Mouse (Mus musculus): ENCODE measurements around the gene B4galt7. TPM values are rescaled to one million over a fixed set of nuclear protein-coding genes. Genes with fewer than 3 reads are reported as not detected.

The B4galt7 gene
- 1.4 TPM for polyA plus RNA-seq (2014; fragmentation: Illumina TruSeq; extraction: RNeasy Lipid Tissue Mini Kit (QIAGEN cat#74804); ENCODE audit: low replicate concordance)

DNA sequence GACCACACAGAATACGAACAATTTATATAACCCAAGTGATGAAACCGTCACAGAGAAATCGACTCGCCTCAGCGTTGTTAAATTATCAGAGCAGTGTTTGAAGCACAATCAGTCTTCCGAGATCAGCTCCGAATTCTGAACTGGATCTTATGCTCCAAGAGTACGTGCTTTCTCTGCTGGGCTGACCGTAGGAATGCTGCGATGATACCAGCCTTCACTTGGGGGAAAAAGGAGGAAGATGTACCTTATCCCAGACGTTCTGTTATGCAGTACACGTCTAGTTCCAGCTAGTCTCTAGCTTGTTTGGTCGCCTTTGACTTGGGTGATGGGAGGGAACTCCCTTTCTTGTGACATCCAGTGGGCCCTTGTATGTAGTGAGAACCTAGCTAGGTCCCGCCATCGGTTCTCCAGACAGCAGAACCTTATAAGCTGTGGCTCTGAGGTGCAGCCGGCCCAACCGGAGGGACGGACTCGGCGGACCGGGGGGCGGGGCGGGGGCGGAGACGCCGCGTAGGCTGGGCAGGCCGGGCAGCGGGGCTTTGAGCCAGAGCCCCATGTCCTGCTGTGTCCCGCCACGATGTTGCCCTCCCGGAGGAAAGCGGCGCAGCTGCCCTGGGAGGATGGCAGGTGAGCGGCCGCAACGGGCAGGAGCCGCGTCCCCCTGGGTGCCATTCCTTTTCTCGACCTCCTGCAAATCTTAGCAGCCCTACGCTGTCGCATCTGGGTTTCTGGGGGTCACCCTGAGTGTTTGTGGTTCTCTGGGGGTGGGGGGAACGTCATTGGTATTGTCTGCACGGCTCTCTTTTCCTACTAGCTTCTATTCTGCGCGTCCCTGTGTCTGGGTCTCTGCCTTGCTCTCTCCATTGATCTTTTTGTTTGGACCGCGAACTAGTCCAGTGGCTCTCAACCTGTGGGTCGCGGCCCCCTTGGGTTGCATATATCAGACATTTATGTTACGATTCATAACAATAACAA lies at the start of gene B4galt7:
TSS of gene B4galt7 (plus strand) at position 331 of the 975 bp plus-strand sequence.

DNA sequence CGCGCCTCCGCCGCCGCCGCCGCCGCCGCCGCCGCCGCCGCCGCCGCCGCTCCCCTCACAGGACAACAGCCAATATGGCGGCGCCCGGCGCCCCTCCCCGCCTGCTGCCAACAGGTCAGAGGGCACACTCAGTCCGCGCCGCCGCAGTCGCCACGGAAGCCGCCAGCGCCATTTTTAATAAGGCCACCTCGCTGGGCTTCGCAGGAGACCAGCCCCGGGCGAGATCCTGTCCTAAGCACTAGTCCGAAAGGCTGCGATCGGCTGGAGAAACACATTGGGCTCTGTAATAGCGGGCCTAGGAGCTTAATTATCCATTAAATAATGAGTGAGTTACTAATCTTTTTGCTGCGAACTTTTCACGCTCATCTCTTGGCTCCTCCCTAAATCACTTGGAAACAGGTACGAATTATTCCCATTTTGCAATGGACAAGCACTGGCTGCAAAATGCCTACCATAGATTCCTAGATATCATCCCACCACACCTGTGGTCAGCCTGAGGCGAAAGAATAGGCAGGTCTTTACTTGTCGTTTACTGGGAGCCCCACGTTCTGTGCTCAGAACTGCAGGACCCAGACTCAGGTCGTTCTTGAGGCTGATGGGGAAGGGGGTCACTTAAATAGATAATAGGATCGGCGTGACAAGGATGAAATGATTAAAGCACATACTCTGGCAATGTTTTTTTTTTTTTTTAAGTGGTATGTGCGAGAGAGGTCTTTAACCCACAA lies 28.5 kb upstream of the B4galt7 start, which contains the start of gene Fam193b:
TSS of gene Fam193b (minus strand) at position 94 of the 725 bp plus-strand sequence.

DNA sequence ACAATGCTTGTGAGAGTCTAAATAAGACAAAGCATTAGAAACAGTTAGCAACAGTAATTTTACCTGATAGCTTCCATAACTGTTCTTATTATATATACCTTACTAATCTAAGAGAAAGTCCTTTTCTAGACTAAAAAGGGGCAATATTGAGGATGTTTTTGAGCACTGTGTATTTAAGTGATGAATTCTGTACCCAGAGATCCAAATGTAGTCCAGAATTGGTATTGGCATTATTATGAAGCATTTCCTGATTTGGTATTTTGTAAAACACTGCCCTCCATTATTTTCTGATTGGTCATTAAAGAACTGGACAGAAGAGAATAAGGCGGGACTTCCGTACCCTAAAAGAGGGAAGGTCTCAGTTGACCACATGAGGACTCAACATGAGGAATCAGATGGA lies 26.3 kb upstream of the B4galt7 start, which contains the start of gene Tmed9:
TSS of gene Tmed9 (plus strand) at position 301 of the 400 bp plus-strand sequence.

DNA sequence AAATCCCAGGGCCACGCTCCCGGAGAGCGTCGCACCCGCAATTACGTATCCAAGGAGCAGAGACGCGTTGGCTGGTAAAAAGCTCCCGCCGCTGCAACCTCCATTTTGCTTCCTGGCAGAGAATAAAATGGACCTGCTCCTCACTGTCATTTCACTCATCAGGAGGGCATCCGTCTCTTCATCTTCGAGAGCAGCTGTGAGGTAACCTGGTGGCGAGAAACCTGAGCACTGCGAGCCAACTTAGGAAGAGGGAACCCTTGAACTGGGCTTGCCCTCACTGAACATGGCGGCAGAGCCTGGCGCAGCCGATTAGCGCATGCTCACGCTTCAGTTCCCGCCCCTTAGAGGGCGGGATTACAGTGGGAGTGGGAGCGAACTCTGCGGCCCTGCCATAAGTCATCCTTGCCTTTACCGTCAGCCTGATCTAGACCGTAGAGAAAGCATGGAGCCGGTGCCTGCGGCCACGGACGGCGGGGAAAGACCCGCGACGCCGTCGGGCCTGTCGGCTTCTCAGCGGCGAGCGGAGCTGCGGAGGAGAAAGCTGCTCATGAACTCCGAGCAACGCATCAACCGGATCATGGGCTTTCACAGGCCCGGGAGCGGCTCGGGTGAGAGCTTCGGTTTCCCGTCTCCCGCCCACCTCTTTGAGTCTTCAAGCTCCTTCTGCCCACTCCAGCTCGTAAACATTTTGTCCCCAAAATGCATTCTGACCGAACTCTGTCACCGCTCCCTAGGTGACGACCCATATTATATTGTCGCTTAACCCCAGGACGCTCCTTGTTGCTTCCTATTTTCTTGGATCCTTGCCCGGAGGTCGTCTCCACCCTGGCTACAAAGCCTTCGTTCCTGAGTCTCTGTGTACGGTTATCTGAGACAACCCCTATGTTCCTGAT lies 23.2 kb downstream of the B4galt7 start, which contains the start of gene Caml:
TSS of gene Caml (plus strand) at position 357 of the 893 bp plus-strand sequence.

DNA sequence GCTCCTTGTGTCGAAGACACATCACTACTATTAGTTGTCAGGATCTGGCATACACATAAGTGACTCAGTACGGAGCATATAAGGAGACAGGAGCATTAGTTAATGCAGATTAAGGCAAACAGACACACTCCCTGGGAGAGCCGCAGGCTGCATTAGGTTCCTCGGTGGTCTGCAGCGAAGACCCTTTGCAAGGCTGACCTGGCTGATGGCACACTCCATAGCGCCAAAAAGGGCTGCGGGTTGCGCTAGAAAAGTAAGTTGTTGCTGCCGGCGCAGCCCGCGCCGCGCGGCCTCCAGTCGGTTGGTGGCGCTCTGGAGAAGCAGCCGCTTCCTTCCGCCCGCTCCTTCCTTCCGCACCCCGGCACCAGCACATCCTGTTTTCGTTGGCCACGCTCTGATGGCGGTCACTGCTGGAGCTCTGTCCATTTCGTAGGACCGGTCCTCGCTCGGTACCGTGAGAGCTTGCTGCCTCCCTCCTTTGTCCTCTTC lies 35.0 kb downstream of the B4galt7 start, which contains the start of gene Ddx46:
TSS of gene Ddx46 (plus strand) at position 389 of the 489 bp plus-strand sequence.

Other genes starting within 250 kb of the B4galt7 start
- gene Lman2, start 237.1 kb upstream of the B4galt7 start, polyA plus RNA-seq (2014; fragmentation: Illumina TruSeq; extraction: RNeasy Lipid Tissue Mini Kit (QIAGEN cat#74804); ENCODE audit: low replicate concordance) = 30.2 TPM
- not detected for gene Rgs14, start 230.2 kb upstream of the B4galt7 start, polyA plus RNA-seq (2014; fragmentation: Illumina TruSeq; extraction: RNeasy Lipid Tissue Mini Kit (QIAGEN cat#74804); ENCODE audit: low replicate concordance)
- not detected for gene Slc34a1, start 201.7 kb upstream of the B4galt7 start, polyA plus RNA-seq (2014; fragmentation: Illumina TruSeq; extraction: RNeasy Lipid Tissue Mini Kit (QIAGEN cat#74804); ENCODE audit: low replicate concordance)
- not detected for gene Pfn3, start 184.7 kb upstream of the B4galt7 start, polyA plus RNA-seq (2014; fragmentation: Illumina TruSeq; extraction: RNeasy Lipid Tissue Mini Kit (QIAGEN cat#74804); ENCODE audit: low replicate concordance)
- gene F12, start 173.1 kb upstream of the B4galt7 start, polyA plus RNA-seq (2014; fragmentation: Illumina TruSeq; extraction: RNeasy Lipid Tissue Mini Kit (QIAGEN cat#74804); ENCODE audit: low replicate concordance) = not detected
- gene Grk6, start 154.8 kb upstream of the B4galt7 start, polyA plus RNA-seq (2014; fragmentation: Illumina TruSeq; extraction: RNeasy Lipid Tissue Mini Kit (QIAGEN cat#74804); ENCODE audit: low replicate concordance) = 3.2 TPM
- gene Prr7, start 135.6 kb upstream of the B4galt7 start, polyA plus RNA-seq (2014; fragmentation: Illumina TruSeq; extraction: RNeasy Lipid Tissue Mini Kit (QIAGEN cat#74804); ENCODE audit: low replicate concordance) = not detected
- gene Dbn1, start 111.8 kb upstream of the B4galt7 start, polyA plus RNA-seq (2014; fragmentation: Illumina TruSeq; extraction: RNeasy Lipid Tissue Mini Kit (QIAGEN cat#74804); ENCODE audit: low replicate concordance) = 0.26 TPM
- gene Pdlim7, start 86.2 kb upstream of the B4galt7 start, polyA plus RNA-seq (2014; fragmentation: Illumina TruSeq; extraction: RNeasy Lipid Tissue Mini Kit (QIAGEN cat#74804); ENCODE audit: low replicate concordance) = 0.26 TPM
- gene Dok3, start 70.6 kb upstream of the B4galt7 start, polyA plus RNA-seq (2014; fragmentation: Illumina TruSeq; extraction: RNeasy Lipid Tissue Mini Kit (QIAGEN cat#74804); ENCODE audit: low replicate concordance) = 0.19 TPM
- gene Ddx41, start 63.2 kb upstream of the B4galt7 start, polyA plus RNA-seq (2014; fragmentation: Illumina TruSeq; extraction: RNeasy Lipid Tissue Mini Kit (QIAGEN cat#74804); ENCODE audit: low replicate concordance) = 1.0 TPM
- 3.7 TPM for gene Fam193b, start 28.8 kb upstream of the B4galt7 start, polyA plus RNA-seq (2014; fragmentation: Illumina TruSeq; extraction: RNeasy Lipid Tissue Mini Kit (QIAGEN cat#74804); ENCODE audit: low replicate concordance)
- 22.9 TPM for gene Tmed9, start 26.2 kb upstream of the B4galt7 start, polyA plus RNA-seq (2014; fragmentation: Illumina TruSeq; extraction: RNeasy Lipid Tissue Mini Kit (QIAGEN cat#74804); ENCODE audit: low replicate concordance)
- 48.8 TPM for gene Caml, start 23.1 kb downstream of the B4galt7 start, polyA plus RNA-seq (2014; fragmentation: Illumina TruSeq; extraction: RNeasy Lipid Tissue Mini Kit (QIAGEN cat#74804); ENCODE audit: low replicate concordance)
- 63.4 TPM for gene Ddx46, start 35.1 kb downstream of the B4galt7 start, polyA plus RNA-seq (2014; fragmentation: Illumina TruSeq; extraction: RNeasy Lipid Tissue Mini Kit (QIAGEN cat#74804); ENCODE audit: low replicate concordance)
- 83.1 TPM for gene B230219D22Rik, start 93.2 kb downstream of the B4galt7 start, polyA plus RNA-seq (2014; fragmentation: Illumina TruSeq; extraction: RNeasy Lipid Tissue Mini Kit (QIAGEN cat#74804); ENCODE audit: low replicate concordance)
- 83.0 TPM for gene Txndc15, start 114.8 kb downstream of the B4galt7 start, polyA plus RNA-seq (2014; fragmentation: Illumina TruSeq; extraction: RNeasy Lipid Tissue Mini Kit (QIAGEN cat#74804); ENCODE audit: low replicate concordance)
- gene Pcbd2, start 127.5 kb downstream of the B4galt7 start, polyA plus RNA-seq (2014; fragmentation: Illumina TruSeq; extraction: RNeasy Lipid Tissue Mini Kit (QIAGEN cat#74804); ENCODE audit: low replicate concordance) = 12.2 TPM
- not detected for gene Catsper3, start 184.7 kb downstream of the B4galt7 start, polyA plus RNA-seq (2014; fragmentation: Illumina TruSeq; extraction: RNeasy Lipid Tissue Mini Kit (QIAGEN cat#74804); ENCODE audit: low replicate concordance)
- gene Pitx1, start 236.3 kb downstream of the B4galt7 start, polyA plus RNA-seq (2014; fragmentation: Illumina TruSeq; extraction: RNeasy Lipid Tissue Mini Kit (QIAGEN cat#74804); ENCODE audit: low replicate concordance) = not detected